Mouse (Mus musculus): ENCODE measurements around the gene Syngr3. TPM values are rescaled to one million over a fixed set of nuclear protein-coding genes. Genes with fewer than 3 reads are reported as not detected.

Syngr3 gene
- 0.68 TPM for polyA plus RNA-seq (2017; shearing (Covaris generic))

GRCm38 (mm10) chr17:24689251-24690081 lies at the start of gene Syngr3:
Gene Syngr3, minus strand, starts transcription at chr17:24689955.

GRCm38 (mm10) chr17:24736330-24737051 lies 46.7 kb upstream of the Syngr3 start, which contains the start of gene Msrb1:
Gene Msrb1, plus strand, starts transcription at chr17:24736642.

GRCm38 (mm10) chr17:24727618-24728017 lies 37.9 kb upstream of the Syngr3 start, which contains the start of gene Rpl3l:
Gene Rpl3l, plus strand, starts transcription at chr17:24727820.

GRCm38 (mm10) chr17:24724184-24724583 lies 34.4 kb upstream of the Syngr3 start, which contains the start of gene Ndufb10:
Gene Ndufb10, minus strand, starts transcription at chr17:24724478.

GRCm38 (mm10) chr17:24717943-24718342 lies 28.2 kb upstream of the Syngr3 start, which contains the start of the genes Rnf151 and Rps2:
Gene Rnf151, minus strand, starts transcription at chr17:24718063.
Gene Rps2, plus strand, starts transcription at chr17:24718116.

GRCm38 (mm10) chr17:24706982-24707800 lies 17.4 kb upstream of the Syngr3 start, which contains the start of gene Tbl3:
Gene Tbl3, minus strand, starts transcription at chr17:24707660.

GRCm38 (mm10) chr17:24696011-24696697 lies 6.4 kb upstream of the Syngr3 start, which contains the start of the genes Gfer and Noxo1:
Gene Gfer, minus strand, starts transcription at chr17:24696156.
Gene Noxo1, plus strand, starts transcription at chr17:24696234.

GRCm38 (mm10) chr17:24669545-24670245 lies 20.1 kb downstream of the Syngr3 start, which contains the start of gene Zfp598:
Gene Zfp598, plus strand, starts transcription at chr17:24669687.

GRCm38 (mm10) chr17:24658017-24658758 lies 31.6 kb downstream of the Syngr3 start, which contains the start of gene Npw:
Gene Npw, minus strand, starts transcription at chr17:24658457.

GRCm38 (mm10) chr17:24650070-24650616 lies 39.6 kb downstream of the Syngr3 start, which contains the start of gene Slc9a3r2:
Gene Slc9a3r2, minus strand, starts transcription at chr17:24650327.

Other genes with a start within 250 kb of the Syngr3 start
- 6.8 TPM for gene Dnase1l2, start 246.8 kb downstream of the Syngr3 start, polyA plus RNA-seq (2017; shearing (Covaris generic))
- gene E4f1, start 219.6 kb downstream of the Syngr3 start, polyA plus RNA-seq (2017; shearing (Covaris generic)), result 91.5 TPM
- gene Pgp, start 219.6 kb downstream of the Syngr3 start, polyA plus RNA-seq (2017; shearing (Covaris generic)), result 5.3 TPM
- 0.41 TPM for gene Bricd5, start 216.1 kb downstream of the Syngr3 start, polyA plus RNA-seq (2017; shearing (Covaris generic))
- gene Mlst8, start 210.9 kb downstream of the Syngr3 start, polyA plus RNA-seq (2017; shearing (Covaris generic)), result 31.0 TPM
- gene Caskin1, start 201.4 kb downstream of the Syngr3 start, polyA plus RNA-seq (2017; shearing (Covaris generic)), result 0.09 TPM
- gene Traf7, start 162.0 kb downstream of the Syngr3 start, polyA plus RNA-seq (2017; shearing (Covaris generic)), result 103 TPM
- 13.7 TPM for gene Rab26, start 155.7 kb downstream of the Syngr3 start, polyA plus RNA-seq (2017; shearing (Covaris generic))
- gene Pkd1, start 140.1 kb downstream of the Syngr3 start, polyA plus RNA-seq (2017; shearing (Covaris generic)), result 18.5 TPM
- 55.0 TPM for gene Tsc2, start 57.3 kb downstream of the Syngr3 start, polyA plus RNA-seq (2017; shearing (Covaris generic))
- gene Nthl1, start 57.3 kb downstream of the Syngr3 start, polyA plus RNA-seq (2017; shearing (Covaris generic)), result 7.6 TPM
- not detected for gene Slc9a3r2, start 39.6 kb downstream of the Syngr3 start, polyA plus RNA-seq (2017; shearing (Covaris generic))
- not detected for gene Npw, start 31.5 kb downstream of the Syngr3 start, polyA plus RNA-seq (2017; shearing (Covaris generic))
- 3.2 TPM for gene Zfp598, start 20.3 kb downstream of the Syngr3 start, polyA plus RNA-seq (2017; shearing (Covaris generic))
- gene Gfer, start 6.2 kb upstream of the Syngr3 start, polyA plus RNA-seq (2017; shearing (Covaris generic)), result 12.2 TPM
- 3.8 TPM for gene Noxo1, start 6.3 kb upstream of the Syngr3 start, polyA plus RNA-seq (2017; shearing (Covaris generic))
- 67.3 TPM for gene Tbl3, start 17.7 kb upstream of the Syngr3 start, polyA plus RNA-seq (2017; shearing (Covaris generic))
- not detected for gene Rnf151, start 28.1 kb upstream of the Syngr3 start, polyA plus RNA-seq (2017; shearing (Covaris generic))
- gene Rps2, start 28.2 kb upstream of the Syngr3 start, polyA plus RNA-seq (2017; shearing (Covaris generic)), result 723 TPM
- 245 TPM for gene Ndufb10, start 34.5 kb upstream of the Syngr3 start, polyA plus RNA-seq (2017; shearing (Covaris generic))
- gene Rpl3l, start 37.9 kb upstream of the Syngr3 start, polyA plus RNA-seq (2017; shearing (Covaris generic)), result not detected
- 12.1 TPM for gene Msrb1, start 46.7 kb upstream of the Syngr3 start, polyA plus RNA-seq (2017; shearing (Covaris generic))
- not detected for gene Hs3st6, start 63.0 kb upstream of the Syngr3 start, polyA plus RNA-seq (2017; shearing (Covaris generic))
- gene Meiob, start 114.3 kb upstream of the Syngr3 start, polyA plus RNA-seq (2017; shearing (Covaris generic)), result not detected
- gene Hagh, start 150.2 kb upstream of the Syngr3 start, polyA plus RNA-seq (2017; shearing (Covaris generic)), result 43.8 TPM
- 3.7 TPM for gene Fahd1, start 160.4 kb upstream of the Syngr3 start, polyA plus RNA-seq (2017; shearing (Covaris generic))
- gene Igfals, start 176.0 kb upstream of the Syngr3 start, polyA plus RNA-seq (2017; shearing (Covaris generic)), result not detected
- gene Nubp2, start 196.4 kb upstream of the Syngr3 start, polyA plus RNA-seq (2017; shearing (Covaris generic)), result 118 TPM
- gene Spsb3, start 196.7 kb upstream of the Syngr3 start, polyA plus RNA-seq (2017; shearing (Covaris generic)), result 64.4 TPM
- gene Eme2, start 205.1 kb upstream of the Syngr3 start, polyA plus RNA-seq (2017; shearing (Covaris generic)), result 62.4 TPM
- 54.0 TPM for gene Mrps34, start 205.2 kb upstream of the Syngr3 start, polyA plus RNA-seq (2017; shearing (Covaris generic))
- 69.0 TPM for gene Nme3, start 206.5 kb upstream of the Syngr3 start, polyA plus RNA-seq (2017; shearing (Covaris generic))
- 67.7 TPM for gene Mapk8ip3, start 247.0 kb upstream of the Syngr3 start, polyA plus RNA-seq (2017; shearing (Covaris generic))